Mouse (Mus musculus) hindbrain, embryonic 12.5 days (tissue): ENCODE results near the gene Rab8b. TPM values are rescaled to one million over a fixed set of nuclear protein-coding genes. Genes with fewer than 3 reads are reported as not detected.

ENCODE experiments used
- ATAC-seq: fragments of 200-750 bp; cut with Nextera tagmentation; 2 replicates; pipeline ENCODE4 v1.8.0; 2017; ENCODE audit warnings: moderate TSS enrichment; ENCODE audit not compliant: low FRiP score
- H3K27ac ChIP-seq: fragments of 300-500 bp; sonication (generic); 2 replicates; pipeline ENCODE4 v1.5.1; 2016; ENCODE audit warnings: mild to moderate bottlenecking
- H3K27me3 ChIP-seq: fragments of 300-500 bp; sonication (generic); 2 replicates; pipeline ENCODE4 v1.6.1; 2016; ENCODE audit warnings: mild to moderate bottlenecking
- H3K36me3 ChIP-seq: fragments of 300-500 bp; sonication (generic); 2 replicates; pipeline ENCODE4 v1.6.1; 2016; ENCODE audit warnings: mild to moderate bottlenecking
- H3K4me1 ChIP-seq: fragments of 300-500 bp; sonication (generic); 2 replicates; pipeline ENCODE4 v1.6.1; 2016
- H3K4me2 ChIP-seq: fragments of 300-500 bp; sonication (generic); replicated peaks from 2 replicates; pipeline ENCODE4 v1.6.1; 2016; ENCODE audit warnings: mild to moderate bottlenecking
- H3K4me3 ChIP-seq: fragments of 300-500 bp; sonication (generic); 2 replicates; pipeline ENCODE4 v1.5.1; 2016; ENCODE audit warnings: mild to moderate bottlenecking
- H3K9ac ChIP-seq: fragments of 300-500 bp; sonication (generic); 2 replicates; pipeline ENCODE4 v1.6.1; 2016; ENCODE audit warnings: mild to moderate bottlenecking, moderate library complexity
- H3K9me3 ChIP-seq: fragments of 300-500 bp; sonication (generic); replicated peaks from 2 replicates; pipeline ENCODE4 v1.6.1; 2016; ENCODE audit warnings: mild to moderate bottlenecking
- WGBS: fragments of 180-500 bp; shearing (Covaris S2); methylation state at CpG from one replicate; pipeline ENCODE4 v1.1.7; 2016; 5-methylcytosine and 5-hydroxymethylcytosine counted together
- polyA plus RNA-seq: library from polyadenylated mRNA; unstranded; fragments of >200 nt; fragmentation: Nextera tagmentation; extraction: Ambion mirVana; gene quantifications from 2 replicates; pipeline ENCODE4 v1.2.1, GENCODE M21; 2016

Rab8b gene
- polyA plus RNA-seq, 1 experiment from 2014 or later, result 33.9 TPM

- Histone ChIP-seq H3K36me3 (no peaks in the 10 kb centered on the region), H3K27me3 (no peaks in the 10 kb centered on the region), H3K4me3 (no peak overlapping the region), H3K27ac (peak overlapping the region; percentile 67), H3K9ac (no peak overlapping the region), H3K4me1 (0 out of 2 replicates have a peak, but pooled peaks cover 11% of the 10 kb centered on the region), H3K9me3 (no peaks in the 10 kb centered on the region), H3K4me2 (peak overlapping the region; percentile 24)
- peak; percentile 41; the same call in 1 of the 2 replicates for ATAC-seq
- WGBS, result 38% methylated on average over 19 of the region's 19 CpGs
These were observed 14.7 kb upstream of the Rab8b start for GRCm38 (mm10) chr9:66933869-66934808.

- no peak overlapping the region for H3K27ac ChIP-seq
- 0 out of 2 replicates have a peak, but pooled peaks cover 11% of the 10 kb centered on the region for H3K4me1 ChIP-seq
- H3K9me3 ChIP-seq, result no peaks in the 10 kb centered on the region
- no peak overlapping the region for H3K4me2 ChIP-seq
- WGBS, result 65% methylated on average over 7 of the region's 7 CpGs
- H3K36me3 ChIP-seq, result no peaks in the 10 kb centered on the region
- no peak overlapping the region for H3K4me3 ChIP-seq
- no peak overlapping the region for H3K9ac ChIP-seq
- ATAC-seq, result no peak
- no peaks in the 10 kb centered on the region for H3K27me3 ChIP-seq
These were observed 10.9 kb upstream of the Rab8b start for GRCm38 (mm10) chr9:66930351-66930750.

- Histone ChIP-seq H3K27me3 (no peaks in the 10 kb centered on the region), H3K4me2 (no peak overlapping the region), H3K27ac (no peak overlapping the region), H3K4me3 (no peak overlapping the region), H3K4me1 (no peaks in the 10 kb centered on the region), H3K36me3 (no peaks in the 10 kb centered on the region), H3K9me3 (no peaks in the 10 kb centered on the region), H3K9ac (no peak overlapping the region)
- ATAC-seq, result no peak
- 69% methylated on average over 8 of the region's 8 CpGs for WGBS
These were observed 8.4 kb upstream of the Rab8b start for GRCm38 (mm10) chr9:66927696-66928402.

- Histone ChIP-seq H3K27ac (no peak overlapping the region), H3K36me3 (no peaks in the 10 kb centered on the region), H3K4me2 (no peak overlapping the region), H3K4me1 (no peaks in the 10 kb centered on the region), H3K4me3 (no peak overlapping the region), H3K9ac (no peak overlapping the region), H3K9me3 (no peaks in the 10 kb centered on the region), H3K27me3 (no peaks in the 10 kb centered on the region)
- 80% methylated on average over 3 of the region's 3 CpGs for WGBS
- ATAC-seq, result no peak
These were observed 6.4 kb upstream of the Rab8b start for GRCm38 (mm10) chr9:66925853-66926252.

GRCm38 (mm10) chr9:66922076-66922475, 2.6 kb upstream of the Rab8b start:
- Histone ChIP-seq H3K36me3 (0 out of 2 replicates have a peak, but pooled peaks cover 3% of the 10 kb centered on the region), H3K27me3 (no peaks in the 10 kb centered on the region), H3K27ac (no peak overlapping the region), H3K4me1 (peaks cover 12% of the 10 kb centered on the region), H3K4me2 (no peak overlapping the region), H3K9ac (no peak overlapping the region), H3K4me3 (no peak overlapping the region), H3K9me3 (no peaks in the 10 kb centered on the region)
- 90% methylated on average over 1 of the region's 1 CpGs for WGBS
- no peak for ATAC-seq

- Histone ChIP-seq H3K27me3 (no peaks in the 10 kb centered on the region), H3K9me3 (no peaks in the 10 kb centered on the region), H3K4me1 (peaks cover 12% of the 10 kb centered on the region), H3K9ac (no peak overlapping the region), H3K4me2 (peak overlapping the region; percentile 82), H3K36me3 (0 out of 2 replicates have a peak, but pooled peaks cover 3% of the 10 kb centered on the region), H3K27ac (no peak overlapping the region), H3K4me3 (peak overlapping the region; percentile 91)
- no peak for ATAC-seq
- WGBS, result 12% methylated on average over 6 of the region's 6 CpGs
These were observed 1.2 kb upstream of the Rab8b start for GRCm38 (mm10) chr9:66920488-66921279.

GRCm38 (mm10) chr9:66919981-66920380, 494 bp upstream of the Rab8b start:
- Histone ChIP-seq H3K27me3 (no peaks in the 10 kb centered on the region), H3K36me3 (peaks cover 3% of the 10 kb centered on the region; the same call in 1 of the 2 replicates), H3K4me1 (peaks cover 12% of the 10 kb centered on the region), H3K9ac (peak overlapping the region; percentile 46), H3K4me2 (peak overlapping the region; percentile 82), H3K27ac (peak overlapping the region; percentile 70), H3K4me3 (peak overlapping the region; percentile 91), H3K9me3 (no peaks in the 10 kb centered on the region)
- WGBS, result under 1% methylated on average over 14 of the region's 14 CpGs
- ATAC-seq, result peak; percentile 62

GRCm38 (mm10) chr9:66918672-66919330, 686 bp downstream of the Rab8b start:
- H3K27me3 ChIP-seq, result no peaks in the 10 kb centered on the region
- H3K27ac ChIP-seq, result peak overlapping the region; percentile 92
- H3K9ac ChIP-seq, result peak overlapping the region; percentile 95
- peak overlapping the region; percentile 82 for H3K4me2 ChIP-seq
- WGBS, result 3% methylated on average over 27 of the region's 27 CpGs
- peaks cover 3% of the 10 kb centered on the region; the same call in 1 of the 2 replicates for H3K36me3 ChIP-seq
- H3K4me3 ChIP-seq, result peak overlapping the region; percentile 91
- ATAC-seq, result no peak
- H3K4me1 ChIP-seq, result peaks cover 14% of the 10 kb centered on the region
- H3K9me3 ChIP-seq, result no peaks in the 10 kb centered on the region

- Histone ChIP-seq H3K4me2 (peak overlapping the region; percentile 82), H3K36me3 (peaks cover 3% of the 10 kb centered on the region; the same call in 1 of the 2 replicates), H3K27ac (no peak overlapping the region), H3K27me3 (no peaks in the 10 kb centered on the region), H3K4me1 (peaks cover 15% of the 10 kb centered on the region), H3K9me3 (no peaks in the 10 kb centered on the region), H3K4me3 (0 out of 2 replicates have a peak overlapping the region, but pooled peaks have one; percentile 91), H3K9ac (no peak overlapping the region)
- ATAC-seq, result no peak
- WGBS, result 74% methylated on average over 1 of the region's 1 CpGs
These were observed 1.6 kb downstream of the Rab8b start for GRCm38 (mm10) chr9:66917892-66918255.

GRCm38 (mm10) chr9:66917216-66917891, 2.1 kb downstream of the Rab8b start:
- H3K4me3 ChIP-seq, result no peak overlapping the region
- peaks cover 3% of the 10 kb centered on the region; the same call in 1 of the 2 replicates for H3K36me3 ChIP-seq
- 91% methylated on average over 8 of the region's 8 CpGs for WGBS
- no peak overlapping the region for H3K9ac ChIP-seq
- no peak overlapping the region for H3K4me2 ChIP-seq
- H3K27ac ChIP-seq, result no peak overlapping the region
- H3K4me1 ChIP-seq, result peaks cover 20% of the 10 kb centered on the region
- no peaks in the 10 kb centered on the region for H3K9me3 ChIP-seq
- ATAC-seq, result no peak
- H3K27me3 ChIP-seq, result no peaks in the 10 kb centered on the region
